Mouse (Mus musculus): ENCODE measurements around the gene Ccnjl. TPM values are rescaled to one million over a fixed set of nuclear protein-coding genes. Genes with fewer than 3 reads are reported as not detected.
A peak's percentile ranks its signal among the peaks of the same experiment; 100 is the strongest.

The Ccnjl gene
- 1 to 10 TPM; 1.3 to 1.6 TPM for total RNA-seq (2021)
- long read RNA-seq, experiment 1, partial matches to known transcripts, result 0 of 1 reads
- long read RNA-seq, experiment 1, other reads (novel, unspliced or antisense), result 0 of 1 reads
- long read RNA-seq, experiment 2, result 0 reads

DNA sequence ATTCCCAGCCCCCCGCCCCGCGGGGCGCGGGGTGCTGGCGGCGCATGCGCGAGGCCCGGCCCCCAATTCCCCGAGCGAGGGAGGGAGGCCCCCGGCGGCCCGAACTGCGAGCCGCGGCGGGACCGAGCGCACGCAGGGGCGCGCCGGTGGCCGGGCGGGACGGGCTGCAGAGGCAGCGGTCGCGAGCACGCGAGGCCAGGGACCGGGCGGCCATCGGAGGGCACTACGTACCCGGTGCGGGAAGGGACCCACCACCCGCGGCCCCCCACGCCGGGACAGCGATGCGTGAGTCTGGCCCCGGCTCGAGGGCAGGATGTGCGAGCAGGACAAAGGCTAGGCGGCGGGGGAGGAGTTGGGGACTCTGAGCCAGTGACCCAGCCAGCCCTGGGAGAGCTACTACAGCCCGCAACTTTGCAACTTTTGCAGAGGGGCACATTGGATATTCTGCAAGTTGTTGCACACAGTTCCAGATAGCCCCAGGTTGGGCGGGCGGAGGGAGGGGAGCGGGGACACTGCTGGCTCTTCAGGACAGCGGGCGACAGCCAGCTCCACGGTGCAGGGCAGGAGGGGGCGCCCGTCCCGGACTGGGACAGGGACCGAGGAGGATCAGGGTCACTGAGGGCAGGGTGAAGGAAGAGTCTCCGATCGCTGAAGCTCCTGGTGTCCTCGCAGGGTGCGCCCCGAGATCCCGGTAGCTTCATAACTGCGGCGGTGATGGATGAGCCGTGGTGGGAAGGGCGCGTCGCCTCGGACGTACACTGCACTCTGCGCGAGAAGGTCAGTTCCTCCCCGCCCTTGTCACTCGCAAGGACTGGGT, at the start of gene Ccnjl:
Ccnjl (plus strand) TSS at position 102 of the 817 bp plus-strand sequence.
- DNase-seq, result peak; percentile 66 to 70

DNA sequence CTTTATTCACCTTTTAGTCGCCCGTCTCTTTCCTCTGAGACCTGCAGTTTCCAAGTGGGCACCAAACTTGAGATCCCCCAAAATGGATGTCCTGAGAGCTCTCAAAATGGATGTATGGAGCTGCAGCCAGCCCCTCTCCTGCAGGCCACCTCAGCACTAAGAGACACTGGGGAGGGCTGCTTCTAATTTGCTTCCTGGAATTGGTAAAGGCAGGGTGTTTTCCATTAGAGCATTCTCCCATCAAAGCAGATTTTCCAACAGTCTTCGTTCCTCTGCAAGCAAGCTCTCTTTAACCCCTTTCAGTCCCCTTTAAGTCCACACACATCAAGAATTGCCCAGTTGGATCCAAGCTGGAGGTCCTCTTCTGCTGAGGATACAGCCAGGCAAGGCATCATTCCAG, 49.2 kb upstream of the Ccnjl start:
- DNase-seq, result no peak

- DNase-seq, result no peak
These were observed 48.0 kb upstream of the Ccnjl start for GRCm38 (mm10) chr11:43480561-43480960.

- peak in 1 of 2 experiments; percentile 48 for DNase-seq
These were observed 46.7 kb upstream of the Ccnjl start for GRCm38 (mm10) chr11:43481672-43482522.

DNA sequence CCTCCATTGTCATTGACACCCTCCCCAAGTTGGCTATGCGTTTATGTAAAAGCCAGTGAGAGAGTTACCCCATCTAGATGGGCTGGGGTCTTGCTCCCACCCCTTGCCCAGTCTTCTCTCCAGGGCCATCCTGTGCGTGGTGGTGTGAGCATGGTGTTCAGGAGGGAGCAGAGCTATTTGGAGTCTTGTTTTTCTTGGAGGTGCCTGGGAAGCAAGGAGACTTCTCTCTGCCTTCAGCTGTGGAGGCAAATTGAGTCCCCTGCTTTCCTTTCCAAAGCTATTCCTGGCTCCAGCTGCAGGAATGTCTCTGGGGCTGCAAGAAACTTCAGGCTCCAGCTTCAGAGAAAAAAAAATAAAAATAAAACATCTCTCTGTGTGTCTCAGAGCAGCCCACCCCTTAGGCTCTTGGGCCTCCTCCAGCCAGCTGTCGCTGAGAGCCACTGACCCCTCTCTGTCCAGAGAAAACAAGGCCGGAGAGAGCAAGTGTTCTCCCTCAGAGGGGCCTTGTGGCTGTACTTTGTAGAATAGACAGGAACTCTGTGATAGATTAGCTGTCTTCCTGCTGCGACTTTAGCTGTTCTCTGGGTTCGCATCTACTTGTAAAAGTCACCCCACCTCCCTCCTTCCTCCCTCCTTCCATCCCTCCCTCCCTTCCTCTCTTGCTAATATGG, 45.3 kb upstream of the Ccnjl start:
- peak; percentile 62 to 84 for DNase-seq

GRCm38 (mm10) chr11:43484057-43484456, 44.5 kb upstream of the Ccnjl start:
- peak in 1 of 2 experiments; percentile 59 for DNase-seq

DNA sequence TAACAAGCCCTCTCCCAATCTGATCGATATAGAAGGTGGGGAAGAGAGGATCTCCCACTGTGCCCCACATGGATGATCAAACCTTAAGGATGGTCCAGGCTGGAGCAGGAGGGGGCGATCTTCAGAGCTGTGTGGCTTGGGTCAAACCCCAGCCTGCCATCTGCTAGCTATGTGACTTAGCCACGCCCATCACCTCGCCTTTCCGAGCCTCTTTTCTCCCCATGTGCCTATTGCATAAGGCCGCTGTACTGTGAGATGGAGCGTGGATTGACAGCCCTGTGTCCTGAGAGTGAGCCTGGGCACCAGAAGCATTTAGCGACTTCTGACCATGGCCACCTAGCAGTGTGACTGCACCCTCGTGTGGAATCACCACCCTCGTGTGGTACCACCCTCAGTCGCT, 43.9 kb upstream of the Ccnjl start:
- DNase-seq, result no peak

DNA sequence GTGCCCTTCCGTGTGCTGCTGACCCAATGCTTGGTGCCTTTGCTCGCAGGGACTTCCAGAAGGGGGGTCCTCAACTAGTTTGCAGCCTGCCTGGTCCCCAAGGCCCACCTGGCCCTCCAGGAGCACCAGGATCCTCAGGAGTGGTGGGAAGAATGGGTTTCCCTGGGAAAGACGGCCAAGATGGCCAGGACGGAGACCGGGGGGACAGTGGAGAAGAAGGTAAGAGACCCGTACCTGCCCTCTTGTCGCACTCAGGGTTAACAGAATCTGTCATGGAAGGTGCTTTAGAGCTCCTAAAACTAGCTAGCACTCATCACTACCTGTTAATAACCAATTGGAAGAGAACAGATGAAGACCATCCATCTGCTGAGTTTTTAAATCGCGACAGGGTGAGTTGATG, 42.7 kb upstream of the Ccnjl start:
- no peak for DNase-seq

- peak; percentile 58 to 92 for DNase-seq
These were observed 35.9 kb upstream of the Ccnjl start for GRCm38 (mm10) chr11:43492663-43493062.

GRCm38 (mm10) chr11:43493815-43494409, 34.7 kb upstream of the Ccnjl start:
- peak; percentile 58 to 86 for DNase-seq

- DNase-seq, result no peak
These were observed 33.5 kb upstream of the Ccnjl start for GRCm38 (mm10) chr11:43495037-43495436.

DNA sequence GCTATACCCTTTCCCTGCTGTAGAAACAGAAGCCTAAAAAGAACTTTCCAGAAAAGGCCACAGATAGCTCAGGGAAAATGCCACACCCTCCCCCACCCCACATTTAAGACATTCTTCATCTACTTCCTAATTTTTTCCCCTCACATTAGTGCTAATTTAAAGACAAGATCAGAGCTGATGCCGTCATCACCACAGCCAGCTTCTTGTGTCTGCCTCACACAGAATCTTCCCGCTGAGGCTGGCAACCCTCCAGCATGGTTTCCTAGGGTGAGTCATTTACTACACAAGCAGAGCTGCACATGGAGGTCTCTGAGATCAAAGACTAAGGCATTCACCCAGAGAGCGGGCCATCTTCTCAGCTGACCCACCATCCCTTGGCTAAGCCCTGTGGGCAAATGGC, 33.1 kb upstream of the Ccnjl start:
- DNase-seq, result peak; percentile 45 to 55

- DNase-seq, result no peak
These were observed 27.3 kb upstream of the Ccnjl start for GRCm38 (mm10) chr11:43501256-43501655.

- DNase-seq, result no peak
These were observed 23.4 kb upstream of the Ccnjl start for GRCm38 (mm10) chr11:43505188-43505587.

DNA sequence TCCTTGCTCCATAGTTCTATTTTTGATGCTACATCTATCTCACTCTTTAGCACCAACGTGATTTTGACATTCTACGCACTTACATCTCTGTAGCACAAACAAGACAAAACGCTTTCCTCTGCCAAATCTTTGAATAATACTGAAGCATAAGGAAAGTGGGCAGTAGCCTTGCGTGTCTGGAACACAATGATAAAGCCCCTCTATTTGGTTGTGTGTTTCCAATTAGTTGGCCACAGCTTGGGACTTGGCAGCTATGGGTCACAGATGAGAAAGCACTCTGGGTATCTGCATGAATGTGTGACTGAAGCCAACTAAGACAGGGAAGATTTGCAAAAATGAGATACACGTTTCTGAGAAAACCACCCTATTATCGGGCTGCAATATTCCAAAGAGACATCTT, 20.6 kb upstream of the Ccnjl start:
- no peak for DNase-seq

- no peak for DNase-seq
These were observed 18.7 kb upstream of the Ccnjl start for GRCm38 (mm10) chr11:43509878-43510277.

DNA sequence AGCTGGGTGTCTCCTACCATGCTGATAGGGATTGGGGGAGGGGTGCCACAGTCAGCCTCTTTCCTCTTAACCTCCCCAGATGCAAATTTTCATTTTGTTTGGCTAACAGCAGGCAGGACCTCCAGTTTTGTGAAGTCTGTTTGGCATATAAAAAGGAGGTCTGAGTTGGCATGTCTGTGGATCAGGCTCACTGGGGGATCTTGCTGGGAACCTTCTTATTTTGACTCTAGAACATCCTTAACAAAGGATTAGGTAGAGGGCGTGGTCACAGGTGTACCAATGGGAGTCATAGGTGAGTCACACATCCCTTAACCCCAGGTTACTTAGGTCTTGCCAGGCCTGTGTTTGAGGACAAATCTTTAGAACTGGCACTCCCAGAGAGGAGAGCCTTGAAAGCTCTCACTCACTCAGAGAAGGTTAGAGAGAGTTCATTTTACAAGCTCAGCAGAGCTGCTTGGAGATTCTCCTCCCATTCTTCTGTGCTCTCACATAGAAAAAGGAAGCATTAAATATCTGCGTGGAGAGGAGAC, 15.9 kb upstream of the Ccnjl start:
- no peak for DNase-seq

DNA sequence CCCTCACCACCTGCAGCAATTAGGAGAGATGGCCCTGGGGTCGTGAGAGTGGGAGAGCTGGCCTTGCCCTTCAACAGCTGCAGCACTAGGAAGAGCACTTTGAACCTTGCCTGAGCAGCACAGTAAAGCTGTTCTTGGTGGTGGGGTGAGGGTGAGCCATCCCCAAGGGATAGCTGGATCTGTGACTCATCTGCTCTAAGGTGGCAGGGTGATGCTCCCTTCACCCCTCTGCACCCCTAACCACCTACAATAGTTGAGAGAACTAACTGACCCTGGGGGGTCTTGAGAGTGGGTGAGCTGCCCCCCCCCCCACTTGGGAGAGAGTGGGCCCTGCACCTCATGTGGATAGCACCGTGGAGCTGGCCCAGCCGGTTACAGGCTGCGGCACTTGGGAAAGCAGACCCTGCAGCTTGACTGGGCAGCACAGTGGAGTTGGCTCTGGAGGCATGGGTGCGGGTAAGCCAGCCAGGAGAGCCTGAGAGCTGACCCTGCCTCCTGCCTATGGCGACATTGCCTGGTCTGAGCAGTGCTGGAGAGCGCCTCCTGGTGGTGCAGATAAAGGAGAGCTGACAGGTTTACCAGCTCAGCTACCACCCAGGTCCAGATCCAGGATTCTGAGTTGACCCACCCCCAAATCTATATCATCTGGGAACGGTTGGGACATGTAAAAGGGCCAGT, 12.1 kb upstream of the Ccnjl start:
- peak; percentile 15 to 28 for DNase-seq

DNA sequence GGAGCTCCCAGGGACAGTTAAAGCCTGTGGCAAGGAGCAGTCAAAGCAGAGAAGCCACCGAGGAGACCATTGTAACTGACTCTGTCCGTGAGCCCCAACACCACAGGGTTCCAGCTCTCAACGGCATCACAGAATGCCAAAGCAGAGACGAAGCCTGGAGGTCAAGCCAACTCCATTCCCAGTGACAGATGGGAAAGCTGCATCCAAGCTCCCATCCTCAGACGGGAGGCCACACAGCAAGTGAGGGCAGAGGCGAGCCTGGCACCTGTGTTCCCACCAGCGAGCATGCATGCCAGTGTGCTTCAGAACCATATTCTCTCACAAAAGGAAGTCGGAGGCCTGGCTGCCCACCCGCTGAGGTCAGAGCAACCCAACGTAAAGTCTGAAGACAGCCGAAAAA, 10.9 kb upstream of the Ccnjl start:
- DNase-seq, result no peak

DNA sequence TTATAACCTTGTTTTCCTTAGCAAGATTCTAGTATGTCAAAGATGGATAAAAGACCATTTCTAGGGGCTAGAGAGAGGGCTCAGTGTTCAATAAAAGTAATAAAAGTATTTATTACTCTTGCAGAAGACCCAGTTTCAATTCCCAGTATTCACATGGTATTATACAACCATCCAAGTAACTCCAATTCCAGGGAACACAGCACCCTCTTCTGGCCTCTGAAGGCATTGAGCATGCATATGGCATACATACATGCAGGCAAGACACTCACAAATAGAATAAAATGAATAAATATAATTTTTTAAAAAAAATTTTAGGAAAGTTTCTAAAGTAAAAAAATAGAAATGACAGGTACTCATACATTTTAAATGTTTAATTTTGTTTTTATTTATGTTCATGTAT, 10.5 kb upstream of the Ccnjl start:
- no peak for DNase-seq

GRCm38 (mm10) chr11:43518821-43519220, 9.8 kb upstream of the Ccnjl start:
- no peak for DNase-seq

Data from heart, adult 18-20 months (tissue).